Mouse (Mus musculus) activated CD4-positive, CD25-positive, alpha-beta regulatory T cell (primary cell): ENCODE results near the gene Gm17545. TPM values are rescaled to one million over a fixed set of nuclear protein-coding genes. Genes with fewer than 3 reads are reported as not detected.

Source experiments
- polyA plus RNA-seq, 2 experiments: library from polyadenylated mRNA; unstranded; fragments of 100-300 nt; shearing (Covaris generic); gene quantifications; one replicate each; pipeline ENCODE4 v1.2.1; 2017

Gene Gm17545
- polyA plus RNA-seq: not detected

DNA sequence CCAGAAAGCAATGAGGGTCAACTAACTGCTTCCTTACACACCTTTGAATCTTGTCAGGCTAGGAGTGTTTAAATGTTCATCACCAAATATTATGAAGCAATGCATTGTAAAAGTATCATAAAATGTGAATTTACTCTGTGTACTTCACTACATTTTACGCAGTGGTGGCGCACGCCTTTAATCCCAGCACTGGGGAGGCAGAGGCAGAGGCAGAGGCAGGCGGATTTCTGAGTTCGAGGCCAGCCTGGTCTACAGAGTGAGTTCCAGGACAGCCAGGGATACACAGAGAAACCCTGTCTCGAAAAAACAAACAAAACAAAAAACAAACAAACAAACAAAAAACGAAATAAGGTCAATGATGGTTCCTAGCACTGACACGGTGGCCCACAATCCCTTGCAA, at the start of gene Gm17545:
TSS of gene Gm17545 (plus strand) at position 301 of the 400 bp plus-strand sequence.

DNA sequence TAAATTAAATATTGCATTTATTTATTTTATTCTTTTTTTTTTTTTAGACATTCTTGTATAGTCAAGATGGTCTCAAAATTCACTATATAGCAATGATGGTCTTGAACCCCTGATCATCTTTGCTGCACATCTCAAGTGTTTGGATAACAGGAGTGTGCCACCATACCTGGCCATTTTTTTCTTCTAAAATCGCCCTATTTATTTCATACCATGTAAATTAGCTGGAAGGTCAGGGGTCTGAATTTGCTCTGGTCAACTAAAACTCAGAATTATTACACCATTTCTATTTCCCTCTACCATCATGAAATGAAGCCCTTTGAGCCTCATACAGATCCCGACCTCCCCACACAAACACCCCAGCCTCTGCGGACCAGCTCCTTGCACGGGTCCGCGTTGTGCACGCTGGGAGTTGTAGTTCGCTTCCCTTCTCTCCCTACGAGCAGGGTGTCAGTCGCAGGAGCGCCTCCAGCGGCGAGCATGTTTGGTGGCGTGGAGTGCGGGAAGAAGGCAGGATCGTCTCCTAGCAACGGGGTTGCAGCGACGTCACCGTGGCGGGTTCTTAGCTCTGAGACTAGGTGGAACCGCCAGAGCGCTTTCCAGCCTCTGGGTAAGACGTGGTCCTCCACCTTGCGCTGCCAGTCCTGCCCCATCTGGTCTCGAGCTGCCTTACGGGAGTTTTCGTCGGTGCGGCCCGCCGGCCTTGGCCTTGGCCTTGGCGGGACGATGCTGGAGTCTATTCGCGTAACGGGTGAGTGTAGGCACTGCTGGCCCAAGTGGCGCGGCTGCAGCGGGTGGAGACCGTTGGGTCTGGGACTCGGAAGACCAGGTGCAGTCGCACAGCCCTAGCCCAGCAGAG, 42.9 kb upstream of the Gm17545 start, which contains the start of gene 9530077C05Rik:
TSS of gene 9530077C05Rik (plus strand) at position 512 of the 856 bp plus-strand sequence.

DNA sequence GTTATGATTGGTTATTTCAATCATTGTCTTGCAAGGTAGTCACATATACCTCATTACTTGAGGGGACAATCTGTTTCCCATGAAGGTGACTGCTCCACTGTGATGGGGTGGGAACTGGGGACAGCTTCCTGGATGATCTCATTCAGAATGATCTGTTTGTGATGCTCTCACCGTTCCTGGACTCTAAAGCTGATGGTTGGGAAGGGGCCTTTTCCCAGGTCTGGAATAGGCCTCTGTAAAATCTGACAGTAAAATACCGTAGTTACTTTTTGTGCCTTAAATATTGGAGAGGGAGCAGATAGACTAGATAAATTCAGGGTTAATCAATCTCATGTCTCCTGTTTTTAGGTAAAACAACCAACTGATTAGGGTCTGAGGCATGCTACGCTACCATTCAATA, 15.6 kb downstream of the Gm17545 start, which contains the start of gene Rp9:
TSS of gene Rp9 (minus strand) at position 101 of the 400 bp plus-strand sequence.

DNA sequence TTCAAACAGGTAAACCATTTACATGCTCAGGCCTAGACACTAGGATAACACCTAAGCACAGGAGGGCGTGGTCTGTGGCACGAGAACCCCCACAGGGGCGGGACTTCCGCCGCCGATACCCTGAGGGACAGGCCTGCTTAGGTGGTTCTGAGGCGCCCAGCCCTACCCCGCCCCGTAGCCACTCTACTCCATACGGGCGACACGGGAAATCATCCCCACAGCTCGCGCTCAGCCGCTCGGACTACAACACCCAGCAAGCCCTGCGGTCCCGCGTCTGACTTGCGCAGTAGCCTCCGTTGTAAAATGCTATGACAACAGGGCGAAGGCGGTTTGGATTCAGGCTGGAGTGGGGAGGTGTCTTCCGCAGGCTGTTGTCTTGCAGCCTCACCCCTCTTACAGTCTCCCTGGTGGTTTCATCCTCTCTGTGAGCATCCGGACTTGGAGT, 21.4 kb downstream of the Gm17545 start, which contains the start of gene Bbs9:
TSS of gene Bbs9 (plus strand) at position 292 of the 445 bp plus-strand sequence.

Other genes with a start within 250 kb of the Gm17545 start
- 10 to 100 TPM; 36.6 to 43.6 TPM for gene Zfp809, start 228.6 kb upstream of the Gm17545 start, polyA plus RNA-seq
- 1 to 10 TPM; 2.9 to 4.1 TPM for gene Zfp599, start 194.4 kb upstream of the Gm17545 start, polyA plus RNA-seq
- gene Zfp810, start 146.6 kb upstream of the Gm17545 start, polyA plus RNA-seq: 10 to 100 TPM; 12.4 to 27.2 TPM
- 1 to 10 TPM; 2.0 to 3.5 TPM for gene Anln, start 65.1 kb upstream of the Gm17545 start, polyA plus RNA-seq
- gene 9530077C05Rik, start 42.8 kb upstream of the Gm17545 start, polyA plus RNA-seq: 1 to 10 TPM in 1 of 2 experiments, under 1 TPM in 1; 0.68 to 1.3 TPM
- 100 to 1,000 TPM in 1 of 2 experiments, 10 to 100 TPM in 1; 92.5 to 152 TPM for gene Rp9, start 15.5 kb downstream of the Gm17545 start, polyA plus RNA-seq
- gene Bbs9, start 21.4 kb downstream of the Gm17545 start, polyA plus RNA-seq: 10 to 100 TPM; 12.5 to 14.9 TPM